Mouse (Mus musculus): ENCODE results near the gene Cebpa. TPM values are rescaled to one million over a fixed set of nuclear protein-coding genes. Genes with fewer than 3 reads are reported as not detected.
A peak's percentile ranks its signal among the peaks of the same experiment; 100 is the strongest.

Cebpa gene
- polyA plus RNA-seq, 1 experiment from 2014 or later, result 2.3 TPM

DNA sequence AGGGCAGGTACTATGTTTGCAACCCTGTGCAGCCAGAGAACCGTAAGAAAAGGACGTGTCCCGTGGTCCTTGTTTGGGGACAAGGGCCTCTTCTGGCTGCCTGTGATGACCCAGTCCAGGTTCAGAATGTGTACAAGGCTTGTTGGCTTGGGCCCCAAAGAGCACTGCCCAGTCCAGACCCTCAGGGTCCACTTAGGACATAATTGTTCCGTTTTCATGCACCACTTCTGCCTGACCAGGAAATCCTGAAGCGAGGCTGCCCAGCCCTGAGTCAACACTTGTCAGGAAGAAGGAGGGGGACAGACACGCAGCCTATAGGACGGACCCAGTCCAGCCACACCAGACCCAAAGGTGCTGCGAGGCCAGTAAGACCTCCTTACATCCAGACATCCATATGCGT lies 26.0 kb downstream of the Cebpa start:
- H3K27ac ChIP-seq, result 0 out of 2 replicates have a peak overlapping the region, but pooled peaks have one; percentile 2
- H3K9me3 ChIP-seq (replicated peaks; ENCODE audit: low read length), result no peaks in the 10 kb centered on the region
- no peak overlapping the region for H3K4me2 ChIP-seq (ENCODE audit: low read length)
- no peak for ATAC-seq (replicated peaks; ENCODE audit: low FRiP score, low read depth)
- WGBS, result 61% methylated on average over 9 of the region's 9 CpGs
- H3K36me3 ChIP-seq (ENCODE audit: insufficient read depth, low read length), result no peaks in the 10 kb centered on the region
- no peak overlapping the region for H3K4me3 ChIP-seq (replicated peaks; ENCODE audit: low read depth, low read length)
- H3K9ac ChIP-seq (ENCODE audit: low read depth, low read length), result no peak overlapping the region
- no peaks in the 10 kb centered on the region for H3K27me3 ChIP-seq (ENCODE audit: insufficient read depth, low read length)
- no peak for DNase-seq (ENCODE audit: low spot score)
- TF ChIP-seq CTCF (IDR thresholded peaks at IDR 0.05; ENCODE audit: low read depth), result no peak
- peaks cover 12% of the 10 kb centered on the region; the same call in 1 of the 2 replicates for H3K4me1 ChIP-seq (replicated peaks; ENCODE audit: insufficient read depth, low read length)

DNA sequence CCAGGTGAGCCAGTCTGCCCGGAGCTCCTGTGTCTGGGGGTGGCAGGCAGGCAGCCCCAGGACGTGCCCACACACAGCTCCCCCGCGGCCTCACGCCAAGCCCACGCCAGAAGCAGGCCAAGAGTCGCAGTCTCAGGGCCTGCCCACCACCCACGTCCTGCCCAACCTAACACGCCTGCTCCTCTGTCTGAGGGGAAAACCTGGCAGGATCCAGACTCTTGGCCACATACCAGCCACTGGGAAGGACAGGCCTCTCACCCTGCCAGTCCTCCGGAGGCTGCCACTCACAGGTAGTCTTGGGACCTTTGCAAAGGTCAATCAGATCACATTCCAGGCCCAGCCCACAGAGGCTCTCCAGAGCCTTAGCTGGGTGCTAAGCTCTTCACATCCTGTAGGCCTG lies 27.2 kb downstream of the Cebpa start:
- Histone ChIP-seq H3K4me3 (replicated peaks; ENCODE audit: low read depth, low read length) (no peak overlapping the region), H3K4me2 (ENCODE audit: low read length) (no peak overlapping the region), H3K27ac (peak overlapping the region; percentile 57), H3K4me1 (replicated peaks; ENCODE audit: insufficient read depth, low read length) (peaks cover 11% of the 10 kb centered on the region; the same call in 1 of the 2 replicates), H3K9ac (ENCODE audit: low read depth, low read length) (no peak overlapping the region), H3K27me3 (ENCODE audit: insufficient read depth, low read length) (no peaks in the 10 kb centered on the region), H3K36me3 (ENCODE audit: insufficient read depth, low read length) (no peaks in the 10 kb centered on the region), H3K9me3 (replicated peaks; ENCODE audit: low read length) (no peaks in the 10 kb centered on the region)
- ATAC-seq (replicated peaks; ENCODE audit: low FRiP score, low read depth) (0 out of 2 replicates have a peak, but pooled peaks have one; percentile 47), DNase-seq (ENCODE audit: low spot score) (no peak)
- no peak for TF ChIP-seq CTCF (IDR thresholded peaks at IDR 0.05; ENCODE audit: low read depth)
- WGBS, result 64% methylated on average over 10 of the region's 10 CpGs

DNA sequence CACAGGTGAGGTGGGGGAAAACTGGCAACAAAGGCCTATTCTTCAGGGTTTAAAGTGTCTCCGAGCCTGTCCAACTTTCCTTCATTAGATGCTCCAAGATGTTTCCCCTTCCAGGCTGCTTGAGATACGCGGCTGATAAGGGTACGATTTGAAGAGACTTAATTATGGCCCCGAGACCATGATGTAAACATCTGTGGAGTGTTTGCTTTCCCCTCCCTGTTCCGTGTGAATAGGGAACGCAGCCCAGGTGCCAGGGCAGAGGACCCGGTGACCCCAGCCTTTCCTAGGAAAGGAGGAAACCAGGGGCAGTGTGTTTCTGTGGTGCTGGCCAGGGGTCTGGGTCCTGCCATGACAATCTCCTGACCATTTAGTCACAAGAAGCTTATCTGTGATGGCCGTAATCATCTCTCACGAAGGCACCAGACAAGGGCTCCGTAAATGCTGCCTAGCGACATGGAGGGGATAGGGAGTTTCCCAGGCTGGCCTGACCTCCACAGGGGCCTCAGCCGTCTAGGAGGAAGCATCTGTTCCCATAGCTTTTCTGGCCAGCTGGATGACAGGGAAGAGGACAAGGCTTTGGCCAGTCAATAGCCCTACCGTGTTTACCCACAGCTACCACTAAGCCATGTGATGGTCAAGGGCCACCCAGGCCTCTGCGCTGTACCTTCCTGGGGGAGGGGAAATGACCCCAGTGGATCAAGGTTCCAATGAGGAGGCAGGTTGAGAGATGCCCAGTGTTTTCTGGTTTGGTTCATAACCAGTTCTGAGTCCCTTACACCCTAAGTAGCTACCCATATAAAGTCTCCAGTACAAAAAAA lies 30.7 kb downstream of the Cebpa start:
- Histone ChIP-seq H3K36me3 (ENCODE audit: insufficient read depth, low read length) (no peaks in the 10 kb centered on the region), H3K9me3 (replicated peaks; ENCODE audit: low read length) (no peaks in the 10 kb centered on the region), H3K27ac (no peak overlapping the region), H3K9ac (ENCODE audit: low read depth, low read length) (no peak overlapping the region), H3K27me3 (ENCODE audit: insufficient read depth, low read length) (no peaks in the 10 kb centered on the region), H3K4me3 (replicated peaks; ENCODE audit: low read depth, low read length) (no peak overlapping the region), H3K4me1 (replicated peaks; ENCODE audit: insufficient read depth, low read length) (0 out of 2 replicates have a peak, but pooled peaks cover 5% of the 10 kb centered on the region), H3K4me2 (ENCODE audit: low read length) (no peak overlapping the region)
- no peak for DNase-seq (ENCODE audit: low spot score)
- 45% methylated on average over 15 of the region's 15 CpGs for WGBS
- no peak for TF ChIP-seq CTCF (IDR thresholded peaks at IDR 0.05; ENCODE audit: low read depth)
- no peak for ATAC-seq (replicated peaks; ENCODE audit: low FRiP score, low read depth)

DNA sequence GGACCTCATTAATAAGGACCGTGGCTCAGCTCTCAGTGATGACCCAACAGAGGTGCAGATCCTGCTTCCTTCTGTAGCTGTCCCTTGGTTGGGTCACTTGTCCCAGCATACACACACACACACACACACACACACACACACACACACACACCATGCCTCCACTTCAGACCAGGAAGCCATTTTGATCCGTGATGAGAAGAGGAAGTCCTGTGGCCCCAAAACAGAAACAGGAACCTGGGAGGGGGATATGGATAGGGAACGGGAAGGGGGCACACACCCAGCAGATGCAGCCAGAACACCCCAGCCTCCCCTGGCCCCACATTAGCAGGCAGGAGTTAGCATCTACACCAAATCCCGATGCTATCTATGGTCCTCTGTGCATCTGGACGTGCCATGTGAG lies 31.8 kb downstream of the Cebpa start:
- Histone ChIP-seq H3K4me1 (replicated peaks; ENCODE audit: insufficient read depth, low read length) (0 out of 2 replicates have a peak, but pooled peaks cover 5% of the 10 kb centered on the region), H3K4me2 (ENCODE audit: low read length) (no peak overlapping the region), H3K9me3 (replicated peaks; ENCODE audit: low read length) (no peaks in the 10 kb centered on the region), H3K4me3 (replicated peaks; ENCODE audit: low read depth, low read length) (no peak overlapping the region), H3K36me3 (ENCODE audit: insufficient read depth, low read length) (no peaks in the 10 kb centered on the region), H3K27ac (no peak overlapping the region), H3K9ac (ENCODE audit: low read depth, low read length) (no peak overlapping the region), H3K27me3 (ENCODE audit: insufficient read depth, low read length) (0 out of 2 replicates have a peak, but pooled peaks cover 2% of the 10 kb centered on the region)
- 77% methylated on average over 5 of the region's 5 CpGs for WGBS
- TF ChIP-seq CTCF (IDR thresholded peaks at IDR 0.05; ENCODE audit: low read depth), result no peak
- no peak for ATAC-seq (replicated peaks; ENCODE audit: low FRiP score, low read depth)
- DNase-seq (ENCODE audit: low spot score), result no peak

DNA sequence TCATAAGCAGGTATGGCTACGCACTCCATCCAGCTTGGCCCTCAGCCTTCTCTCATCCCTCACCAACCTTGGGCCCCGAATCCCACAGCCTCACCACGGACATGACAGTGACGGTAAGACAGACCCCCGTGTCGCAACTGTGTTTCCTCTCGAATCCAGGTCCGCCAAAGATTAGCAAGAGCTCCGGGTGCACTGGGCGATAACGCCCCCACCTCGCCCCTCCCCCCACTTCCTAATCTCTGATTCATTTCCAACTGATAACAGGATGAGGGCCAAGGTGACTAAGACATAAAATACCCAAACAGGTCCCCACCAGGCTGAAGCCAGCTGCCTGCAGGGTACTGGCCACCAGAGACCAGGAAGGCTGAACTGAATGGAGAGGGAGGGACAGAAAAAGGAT lies 35.4 kb downstream of the Cebpa start:
- H3K4me2 ChIP-seq (ENCODE audit: low read length), result no peak overlapping the region
- H3K4me1 ChIP-seq (replicated peaks; ENCODE audit: insufficient read depth, low read length), result no peaks in the 10 kb centered on the region
- H3K36me3 ChIP-seq (ENCODE audit: insufficient read depth, low read length), result no peaks in the 10 kb centered on the region
- no peak overlapping the region for H3K4me3 ChIP-seq (replicated peaks; ENCODE audit: low read depth, low read length)
- no peak overlapping the region for H3K9ac ChIP-seq (ENCODE audit: low read depth, low read length)
- TF ChIP-seq CTCF (IDR thresholded peaks at IDR 0.05; ENCODE audit: low read depth), result no peak
- H3K27ac ChIP-seq, result no peak overlapping the region
- WGBS, result 76% methylated on average over 12 of the region's 12 CpGs
- peaks cover 2% of the 10 kb centered on the region; the same call in 1 of the 2 replicates for H3K27me3 ChIP-seq (ENCODE audit: insufficient read depth, low read length)
- DNase-seq (ENCODE audit: low spot score) (no peak), ATAC-seq (replicated peaks; ENCODE audit: low FRiP score, low read depth) (no peak)
- no peaks in the 10 kb centered on the region for H3K9me3 ChIP-seq (replicated peaks; ENCODE audit: low read length)

DNA sequence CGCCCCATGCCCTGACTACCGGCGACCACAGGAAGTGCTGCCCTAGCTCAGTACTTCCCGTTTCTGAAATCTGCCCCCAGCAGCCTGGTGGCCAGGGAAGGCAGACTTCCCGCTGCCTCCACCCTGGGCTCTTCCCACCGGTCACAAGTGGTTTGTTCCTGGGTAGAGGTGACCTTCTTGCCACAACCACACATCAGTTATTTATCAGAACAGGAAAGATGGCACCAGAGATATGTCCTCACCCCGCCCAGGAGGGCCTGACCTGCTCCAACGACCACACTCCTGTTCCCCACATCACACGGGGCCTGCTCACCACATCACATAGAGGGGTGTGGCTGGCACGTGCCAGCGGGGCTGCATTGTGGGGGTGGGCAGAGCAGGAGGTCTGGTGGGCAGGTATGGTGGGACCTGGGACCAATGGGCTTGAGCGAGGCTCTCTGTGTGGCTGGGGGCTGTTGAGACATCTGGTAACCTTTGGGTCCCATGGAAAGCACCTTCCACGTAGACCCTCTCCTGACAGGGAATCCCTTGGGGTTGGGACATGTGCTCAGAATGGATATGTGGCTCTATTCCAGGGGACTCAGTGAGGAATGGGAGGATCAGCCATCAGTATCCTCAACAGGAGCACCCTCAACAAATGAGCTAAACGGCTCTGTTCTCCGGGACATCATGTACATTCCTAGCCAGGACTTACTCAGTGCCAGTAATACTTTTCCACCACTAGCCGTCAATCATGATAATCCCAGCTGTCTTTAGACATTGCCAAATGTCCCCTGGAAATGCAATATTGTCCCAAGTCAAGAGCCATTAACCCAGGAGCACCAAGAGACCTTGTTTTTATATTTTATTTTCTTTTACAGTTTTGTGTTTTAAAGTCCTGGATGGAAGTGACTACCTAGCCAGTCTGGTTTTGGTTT lies 37.7 kb downstream of the Cebpa start:
- TF ChIP-seq CTCF (IDR thresholded peaks at IDR 0.05; ENCODE audit: low read depth), result no peak
- 62% methylated on average over 16 of the region's 16 CpGs for WGBS
- H3K27me3 ChIP-seq (ENCODE audit: insufficient read depth, low read length), result peaks cover 2% of the 10 kb centered on the region; the same call in 1 of the 2 replicates
- DNase-seq (ENCODE audit: low spot score) (no peak), ATAC-seq (replicated peaks; ENCODE audit: low FRiP score, low read depth) (no peak; the same call in 1 of the 2 replicates)
- H3K4me1 ChIP-seq (replicated peaks; ENCODE audit: insufficient read depth, low read length), result no peaks in the 10 kb centered on the region
- no peaks in the 10 kb centered on the region for H3K9me3 ChIP-seq (replicated peaks; ENCODE audit: low read length)
- H3K36me3 ChIP-seq (ENCODE audit: insufficient read depth, low read length), result no peaks in the 10 kb centered on the region
- no peak overlapping the region for H3K4me2 ChIP-seq (ENCODE audit: low read length)
- H3K4me3 ChIP-seq (replicated peaks; ENCODE audit: low read depth, low read length), result no peak overlapping the region
- H3K9ac ChIP-seq (ENCODE audit: low read depth, low read length), result no peak overlapping the region
- no peak overlapping the region for H3K27ac ChIP-seq
